ENCODE assay signal across 9 mouse cellular contexts in the genomic region with DNA sequence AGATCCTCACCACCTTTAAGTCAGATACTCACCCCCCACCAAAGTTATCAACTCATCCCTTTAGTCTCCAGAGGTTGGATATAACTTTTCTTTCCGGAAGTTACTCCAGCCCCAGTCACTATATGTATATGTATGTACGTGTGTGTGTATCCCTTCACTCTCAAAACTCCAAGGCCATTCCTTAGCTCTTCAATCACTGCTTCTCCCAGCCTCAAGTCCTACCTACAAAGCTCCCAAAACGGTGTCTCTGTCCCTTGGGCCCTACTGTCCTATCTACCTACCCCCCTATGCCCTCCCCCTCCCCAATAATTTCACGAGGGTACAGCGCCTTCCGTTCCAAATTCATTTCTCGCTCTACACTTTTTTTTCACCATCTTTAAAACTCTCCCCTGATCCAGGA. TPM values are rescaled to one million over a fixed set of nuclear protein-coding genes. Genes with fewer than 3 reads are reported as not detected.
A peak's percentile ranks its signal among the peaks of the same experiment; 100 is the strongest.
DNase-seq lines count a peak whose midpoint lies in the region; ATAC-seq and TF ChIP-seq lines count a peak whose summit lies in the region.
"Had no signal": no experiment of that assay in that cellular context is flagged by ENCODE, and none has a peak within 500 bp of the region (broad histone marks: within the 10 kb centered on the region; RNA-seq: fewer than 3 reads in every experiment).

No protein-coding gene starts in this region.

- TF ChIP-seq POLR2A in kidney, adult 2 months (IDR thresholded peaks at IDR 0.05; ENCODE audit: low read depth, low read length), result no peak
- no peak for TF ChIP-seq POLR2A in bone marrow macrophage, adult 2 months (IDR thresholded peaks at IDR 0.05; ENCODE audit: borderline replicate concordance, low read depth, low read length)

- peak; percentile 13; the same call in 1 of the 2 replicates for ATAC-seq in hindbrain, embryonic 15.5 days (ENCODE audit: low FRiP score, low read depth)
- ATAC-seq in midbrain, embryonic 16.5 days, result no peak; the same call in 1 of the 2 replicates

- no peaks in the 10 kb centered on the region for H3K9me3 ChIP-seq in hindbrain, embryonic 15.5 days
- H3K9me3 ChIP-seq in midbrain, embryonic 16.5 days (replicated peaks; ENCODE audit: control insufficient read depth, low read length, poor library complexity, severe bottlenecking), result no peaks in the 10 kb centered on the region; the same call in 1 of the 2 replicates

- H3K27ac ChIP-seq in kidney, adult 2 months (ENCODE audit: insufficient read depth, low read depth, low read length), result peak overlapping the region; percentile 75
- peak overlapping the region; percentile 80 for H3K27ac ChIP-seq in bone marrow macrophage, adult 2 months (ENCODE audit: insufficient read depth, low read depth, low read length)
- H3K27ac ChIP-seq in hindbrain, embryonic 15.5 days (replicated peaks), result no peak overlapping the region
- no peak overlapping the region for H3K27ac ChIP-seq in midbrain, embryonic 16.5 days (ENCODE audit: low read length)

- peak overlapping the region; percentile 53 for H3K9ac ChIP-seq in hindbrain, embryonic 15.5 days
- peak overlapping the region; percentile 70 for H3K9ac ChIP-seq in midbrain, embryonic 16.5 days (ENCODE audit: low read depth, low read length)

- DNase-seq in kidney, adult 2 months, result no peak
- no peak for DNase-seq in kidney, postnatal 4 days
- no peak for DNase-seq in right cerebral cortex, postnatal 25 days
- no peak for DNase-seq in adrenal gland, postnatal 14 days
- DNase-seq in layer of hippocampus, adult 9-11 months, result no peak
- DNase-seq: kidney, postnatal 10 days had no signal

- no peak for TF ChIP-seq CTCF in kidney, adult 2 months (conservative IDR thresholded peaks at IDR 0.05; ENCODE audit: insufficient read depth, insufficient read length, low read depth, low read length)
- TF ChIP-seq CTCF in bone marrow macrophage, adult 2 months (IDR thresholded peaks at IDR 0.05; ENCODE audit: low read depth, low read length), result no peak

- no peaks in the 10 kb centered on the region for H3K27me3 ChIP-seq in kidney, adult 2 months (replicated peaks; ENCODE audit: control insufficient read depth, insufficient read depth, low read length)
- no peaks in the 10 kb centered on the region for H3K27me3 ChIP-seq in hindbrain, embryonic 15.5 days
- H3K27me3 ChIP-seq in midbrain, embryonic 16.5 days (ENCODE audit: control insufficient read depth, insufficient read depth, low read depth, low read length), result no peaks in the 10 kb centered on the region

- WGBS in kidney, adult 2 months, result 0% methylated on average over 7 of the region's 7 CpGs
- 24% methylated on average over 7 of the region's 7 CpGs for WGBS in hindbrain, embryonic 15.5 days
- 23% methylated on average over 7 of the region's 7 CpGs for WGBS in midbrain, embryonic 16.5 days

- peaks cover 3% of the 10 kb centered on the region; the same call in 1 of the 2 replicates for H3K4me1 ChIP-seq in kidney, adult 2 months (ENCODE audit: control insufficient read depth, insufficient read depth, low read length)
- H3K4me1 ChIP-seq in bone marrow macrophage, adult 2 months (ENCODE audit: control insufficient read depth, insufficient read depth, low read length), result peaks cover 29% of the 10 kb centered on the region
- 0 out of 2 replicates have a peak, but pooled peaks cover 4% of the 10 kb centered on the region for H3K4me1 ChIP-seq in hindbrain, embryonic 15.5 days (replicated peaks)
- peaks cover 5% of the 10 kb centered on the region; the same call in 1 of the 2 replicates for H3K4me1 ChIP-seq in midbrain, embryonic 16.5 days (ENCODE audit: control insufficient read depth, insufficient read depth, low read length)

- H3K4me3 ChIP-seq in kidney, adult 2 months (ENCODE audit: insufficient read depth, low read depth, low read length), result peak overlapping the region; percentile 99
- peak overlapping the region; percentile 69 for H3K4me3 ChIP-seq in bone marrow macrophage, adult 2 months (ENCODE audit: insufficient read depth, low read length)
- H3K4me3 ChIP-seq in hindbrain, embryonic 15.5 days, result peak overlapping the region; percentile 59
- peak overlapping the region; percentile 62 for H3K4me3 ChIP-seq in midbrain, embryonic 16.5 days (ENCODE audit: low read depth, low read length)

- peak overlapping the region; percentile 62 for H3K4me2 ChIP-seq in hindbrain, embryonic 15.5 days
- H3K4me2 ChIP-seq in midbrain, embryonic 16.5 days (ENCODE audit: low read length), result peak overlapping the region; percentile 69

- H3K36me3 ChIP-seq in kidney, adult 2 months (ENCODE audit: control insufficient read depth, insufficient read depth, low read length), result no peaks in the 10 kb centered on the region; the same call in 1 of the 2 replicates
- H3K36me3 ChIP-seq in hindbrain, embryonic 15.5 days, result 0 out of 2 replicates have a peak, but pooled peaks cover 1% of the 10 kb centered on the region
- no peaks in the 10 kb centered on the region; the same call in 1 of the 2 replicates for H3K36me3 ChIP-seq in midbrain, embryonic 16.5 days (ENCODE audit: control insufficient read depth, insufficient read depth, low read length)

RNA-seq across cellular contexts. Expression of a gene that starts 0.8 kb away (rescaled TPM):
- polyA plus RNA-seq in kidney, adult 2 months (2012; rRNA removed), result 312 and 353 TPM in 2 replicates
- polyA plus RNA-seq in bone marrow macrophage, adult 2 months (2012; ENCODE audit: insufficient read depth, insufficient read length, missing spikeins), result 673 and 727 TPM in 2 replicates
- polyA plus RNA-seq in hindbrain, embryonic 15.5 days (2015; fragmentation: Nextera tagmentation; extraction: Ambion mirVana), result 63.3 and 64.3 TPM in 2 replicates
- 51.9 and 55.4 TPM in 2 replicates for polyA plus RNA-seq in midbrain, embryonic 16.5 days (2015; fragmentation: Nextera tagmentation; extraction: Ambion mirVana)
- 182 and 206 TPM in 2 replicates for total RNA-seq in adrenal gland, postnatal 14 days (2021)

Comparison
In these comparisons a context has a peak if more than half of its experiments do, and no peak if none do; other contexts are left out.
1. H3K27ac ChIP-seq: peak in kidney, adult 2 months (single experiment) and bone marrow macrophage, adult 2 months (single experiment); none in hindbrain, embryonic 15.5 days (single experiment) and midbrain, embryonic 16.5 days (single experiment).
2. Peak in every context shown above with its lines, with median percentiles within 50 percentile points of each other: H3K4me3 ChIP-seq.